Mouse (Mus musculus) layer of hippocampus, postnatal 25 days (tissue): ENCODE results near the gene Lalba. TPM values are rescaled to one million over a fixed set of nuclear protein-coding genes. Genes with fewer than 3 reads are reported as not detected.
"Not testable (repeated sequence)": the region's sequence is repeated elsewhere in the genome, so short reads cannot be mapped to it uniquely, and the experiment has no call there.

Experiments used
- DNase-seq, 2 experiments: peaks; one replicate each; pipeline ENCODE4 v3.0.0; 2022; ENCODE audit warnings: mixed read lengths in 2 of 2, low spot score in 1 of 2; ENCODE audit errors: extremely low spot score in 1 of 2
- total RNA-seq, 2 experiments: library from RNA; stranded (reverse); gene quantifications; 2 replicates each; pipeline ENCODE4 v1.2.3; 2021

The Lalba gene
- not detected for total RNA-seq

DNA sequence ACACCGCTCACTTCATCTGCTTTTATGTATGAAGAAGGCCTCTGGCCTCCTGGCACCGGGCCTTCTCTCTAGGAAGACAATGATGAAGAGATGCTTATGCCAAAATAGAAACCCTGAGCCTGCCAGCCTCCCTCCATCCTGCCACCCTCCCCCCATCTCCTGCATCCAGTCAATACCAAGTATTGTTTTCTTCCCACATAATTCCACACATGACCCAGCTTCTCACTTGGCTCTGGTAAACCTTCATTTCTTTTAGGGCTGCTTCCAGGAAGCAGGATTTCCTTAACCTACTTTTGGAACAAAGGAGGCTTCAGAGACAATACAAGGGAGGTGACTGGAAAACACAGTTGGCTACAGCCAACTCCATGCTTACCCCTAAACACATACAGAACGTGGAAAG lies at the start of gene Lalba:
TSS of gene Lalba (minus strand) at position 21 of the 400 bp plus-strand sequence.
- DNase-seq = no peak

DNA sequence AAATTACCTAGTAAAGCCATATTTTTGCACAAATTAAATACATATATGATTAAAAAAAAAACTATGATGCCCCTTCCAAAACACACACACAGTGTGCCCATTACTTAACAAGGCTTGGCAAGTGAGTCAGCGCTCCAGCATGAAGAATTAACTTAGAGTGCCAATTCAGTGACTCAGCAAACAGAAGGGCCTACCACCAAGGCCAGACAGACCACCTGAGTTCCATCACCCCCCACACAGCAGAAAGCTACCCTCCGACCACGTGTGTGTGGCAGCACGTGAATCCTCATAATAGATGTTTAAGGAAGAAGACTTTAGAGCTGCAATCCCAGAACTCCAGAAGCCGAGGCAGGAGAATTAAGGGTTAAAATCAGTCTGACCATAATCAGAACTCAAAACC lies 49.8 kb upstream of the Lalba start:
- DNase-seq = no peak

GRCm38 (mm10) chr15:98528066-98528563 lies 45.6 kb upstream of the Lalba start:
- no peak for DNase-seq

DNA sequence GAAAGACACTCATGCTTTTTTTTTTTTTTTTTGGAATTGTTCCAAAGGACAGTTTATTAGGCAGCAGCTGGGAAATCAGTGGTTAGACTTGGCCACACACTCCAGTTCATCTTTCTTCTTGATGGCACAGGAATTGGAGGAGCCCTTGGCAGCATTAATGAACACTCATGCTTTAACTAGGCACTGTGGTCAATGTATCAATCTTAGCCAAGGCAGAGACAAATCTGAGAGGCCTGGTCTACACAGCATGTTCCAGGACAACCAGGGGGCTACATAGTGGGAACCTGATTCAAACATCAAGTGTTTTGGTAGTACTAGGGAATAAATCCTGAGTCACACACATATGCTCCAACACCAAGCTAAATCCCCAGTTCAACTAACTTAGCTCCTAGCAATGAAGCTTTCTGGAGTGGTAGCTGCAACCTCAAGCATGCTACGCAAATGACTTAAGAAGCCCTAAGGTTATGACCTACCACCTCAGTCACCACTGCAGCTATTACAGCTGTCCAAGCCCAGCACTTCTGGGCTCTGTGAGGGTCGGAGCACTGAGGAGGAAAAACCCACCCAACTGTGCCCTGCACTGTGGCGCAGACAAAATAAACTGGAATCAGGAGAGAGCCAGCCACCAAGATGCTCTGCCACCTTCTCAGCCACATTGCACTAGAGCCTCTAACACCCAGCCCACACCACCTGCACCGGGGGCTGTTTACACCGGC lies 44.7 kb upstream of the Lalba start:
- no peak for DNase-seq

DNA sequence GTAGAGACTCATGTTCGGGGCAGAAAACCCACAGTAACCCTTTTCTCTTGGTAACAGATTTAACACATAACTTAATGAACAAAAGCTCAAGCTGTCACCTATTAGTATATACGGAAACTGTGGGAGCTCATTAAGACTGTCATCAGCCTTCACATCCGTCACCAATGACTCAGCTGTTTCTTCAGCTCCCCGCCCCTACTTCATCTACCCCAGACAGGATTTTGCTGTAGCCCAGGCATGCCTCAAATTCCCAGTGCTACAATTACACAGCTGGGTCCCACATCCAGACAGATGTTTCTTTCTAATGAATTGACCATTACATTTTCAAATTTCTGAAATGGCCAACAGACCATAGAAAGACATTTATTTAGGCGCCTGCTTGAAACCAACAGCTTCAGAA lies 43.5 kb upstream of the Lalba start:
- DNase-seq = no peak

DNA sequence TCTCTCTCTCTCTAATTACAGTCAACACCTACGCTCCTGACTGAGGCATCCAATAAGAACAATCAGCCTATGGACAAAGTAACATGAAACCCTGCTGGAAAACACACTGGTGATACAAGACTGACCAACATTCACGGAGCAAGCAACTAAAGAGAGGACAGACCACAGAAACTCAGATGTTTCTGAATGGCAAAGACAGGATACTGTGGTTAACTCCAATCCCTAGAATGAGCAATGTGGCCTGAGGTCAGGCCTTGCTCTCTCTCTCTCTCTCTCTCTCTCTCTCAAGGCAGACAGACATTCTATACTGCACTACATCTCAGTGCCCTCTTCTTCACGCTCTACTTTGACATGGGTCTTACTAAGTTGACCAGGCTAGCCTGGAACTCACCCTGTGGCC lies 38.7 kb upstream of the Lalba start:
- DNase-seq = no peak

DNA sequence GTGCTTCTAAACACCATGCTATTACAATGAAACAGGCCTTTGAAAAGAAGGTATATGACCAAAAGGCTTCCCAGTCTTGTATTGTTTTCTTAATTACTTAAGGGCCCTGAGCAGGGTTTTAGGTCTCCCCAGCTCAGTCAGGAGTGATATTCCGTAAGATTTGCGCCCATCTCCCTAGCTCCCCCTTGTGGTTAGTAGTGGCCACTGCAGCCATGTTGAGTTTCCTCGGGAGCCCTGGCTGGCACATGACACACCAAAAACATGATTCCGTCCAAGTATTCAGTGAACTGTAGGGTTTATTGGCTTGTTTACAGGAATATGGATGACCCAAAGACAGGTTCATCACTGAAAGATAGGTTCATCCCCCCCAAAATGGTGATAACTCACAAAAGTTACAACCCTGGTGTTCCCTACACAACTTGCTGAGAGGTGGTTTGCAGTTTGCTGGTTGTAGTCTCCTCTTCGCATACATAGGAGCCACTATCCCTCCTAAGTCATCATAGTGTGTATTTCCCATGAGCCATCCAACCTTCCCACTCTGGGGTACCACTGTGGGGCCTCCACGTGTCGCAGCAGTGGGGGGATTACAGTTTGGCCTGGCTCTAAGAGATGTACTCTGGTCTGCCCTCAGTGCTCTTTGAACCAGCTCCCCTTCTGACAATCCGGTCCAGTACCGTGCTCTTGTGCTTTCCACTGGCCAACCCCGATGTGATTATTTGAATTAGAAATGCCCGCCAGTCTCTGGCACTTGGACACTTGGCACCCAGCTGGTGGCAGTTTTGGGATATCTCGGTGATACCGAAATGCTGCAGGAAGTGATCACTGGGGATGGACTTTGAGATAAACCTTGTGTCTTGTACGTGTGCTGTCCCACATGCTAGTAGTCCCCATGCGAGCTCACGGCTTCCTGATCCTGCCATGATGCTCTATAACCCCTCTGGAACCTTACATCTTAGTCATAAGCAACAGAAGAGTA lies 35.1 kb upstream of the Lalba start:
- peak; percentile 36 to 62 for DNase-seq

- not testable (repeated sequence) for DNase-seq
Measured at GRCm38 (mm10) chr15:98514845-98515244, 32.3 kb upstream of the Lalba start.

DNA sequence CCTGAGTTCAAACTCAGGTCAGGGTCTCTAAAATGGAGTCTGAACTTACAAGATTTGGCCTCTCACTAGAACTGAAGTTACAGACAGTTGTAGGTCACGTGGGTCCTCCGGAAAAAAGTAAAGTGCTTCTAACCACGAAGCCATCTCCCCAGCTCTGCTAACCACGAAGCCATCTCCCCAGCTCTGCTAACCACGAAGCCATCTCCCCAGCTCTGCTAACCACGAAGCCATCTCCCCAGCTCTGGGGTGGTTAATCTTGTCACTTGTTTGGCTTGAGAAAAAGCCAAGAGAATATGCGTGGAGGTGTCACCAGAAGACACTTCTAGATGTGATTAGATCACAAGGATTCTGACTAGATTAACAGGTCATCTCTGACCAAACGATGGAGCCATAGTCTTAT lies 31.6 kb upstream of the Lalba start:
- no peak for DNase-seq

GRCm38 (mm10) chr15:98513676-98514075 lies 31.2 kb upstream of the Lalba start:
- DNase-seq = not testable (repeated sequence)

- DNase-seq = no peak
Measured at GRCm38 (mm10) chr15:98512799-98513321, 30.3 kb upstream of the Lalba start.

GRCm38 (mm10) chr15:98512232-98512631 lies 29.7 kb upstream of the Lalba start:
- no peak for DNase-seq

GRCm38 (mm10) chr15:98511386-98511928 lies 28.9 kb upstream of the Lalba start:
- no peak for DNase-seq

- DNase-seq = peak; percentile 70 to 88
Measured at GRCm38 (mm10) chr15:98510438-98511385, 28.2 kb upstream of the Lalba start.

- DNase-seq = no peak
Measured at GRCm38 (mm10) chr15:98509387-98509786, 26.9 kb upstream of the Lalba start.

DNA sequence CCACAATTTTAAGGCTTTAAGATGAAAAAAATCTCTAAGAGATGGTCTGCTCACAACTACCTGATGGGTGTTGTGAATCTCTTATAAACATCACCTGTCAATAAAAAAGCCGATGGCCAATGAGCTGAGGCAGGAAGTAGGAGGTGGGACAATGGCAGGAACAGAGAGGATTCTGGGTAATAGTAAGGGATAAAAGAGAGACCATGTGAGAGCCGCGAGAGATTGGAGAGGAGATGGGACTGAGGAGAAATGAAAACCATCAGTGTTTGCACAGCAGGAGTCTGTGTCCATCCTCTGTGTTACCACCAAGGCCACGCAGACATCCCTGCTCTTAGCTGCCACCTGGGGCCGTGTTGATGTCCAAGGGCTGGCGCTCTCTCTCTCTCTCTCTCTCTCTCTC lies 24.8 kb upstream of the Lalba start:
- DNase-seq = no peak

GRCm38 (mm10) chr15:98506253-98506957 lies 23.9 kb upstream of the Lalba start:
- DNase-seq = no peak

DNA sequence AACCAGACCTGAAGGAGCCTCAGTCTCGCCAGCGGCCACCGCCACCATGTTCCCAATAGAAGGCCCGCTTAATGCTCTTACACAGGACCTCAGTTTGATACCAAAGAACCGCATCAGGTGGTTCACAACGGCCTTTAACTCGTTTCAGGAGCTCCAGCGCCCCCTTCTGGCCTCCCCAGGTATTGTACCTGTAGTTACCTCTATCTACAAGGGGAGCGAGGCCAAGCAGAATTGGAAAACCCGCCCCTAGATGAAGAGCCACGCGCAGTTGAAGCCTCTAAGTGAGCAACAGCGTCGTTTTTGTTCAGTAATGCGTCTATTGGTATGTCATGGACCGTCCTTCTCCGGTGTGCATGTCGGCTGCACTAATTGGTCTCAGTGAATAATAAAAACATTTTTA lies 22.0 kb upstream of the Lalba start:
- DNase-seq = peak; percentile 44 to 81

GRCm38 (mm10) chr15:98503317-98503716 lies 20.8 kb upstream of the Lalba start:
- DNase-seq = no peak
